Mouse (Mus musculus): ENCODE data around the gene AI481877.

Gene AI481877

DNA sequence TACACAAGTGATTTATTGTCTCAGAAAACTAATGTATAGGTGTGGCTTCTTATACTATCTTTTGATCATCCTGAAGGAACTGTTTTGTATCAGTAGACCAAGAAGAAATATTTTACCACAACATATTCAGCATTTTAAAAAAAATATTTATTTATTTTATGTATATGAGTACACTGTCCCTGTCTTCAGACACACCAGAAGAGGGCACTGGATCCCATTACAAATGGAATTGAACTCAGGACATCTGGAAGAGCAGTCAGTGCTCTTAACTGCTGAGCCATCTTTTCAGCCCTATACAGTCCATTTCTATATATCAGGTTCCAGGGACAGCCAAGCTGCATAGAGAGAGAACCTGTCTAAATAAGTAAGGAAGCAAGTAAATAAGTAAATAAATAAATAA lies 15.2 kb downstream of the AI481877 start:
- DNase-seq = no peak

- no peak for DNase-seq
Observed at GRCm38 (mm10) chr4:59117644-59118495, 20.9 kb downstream of the AI481877 start.

DNA sequence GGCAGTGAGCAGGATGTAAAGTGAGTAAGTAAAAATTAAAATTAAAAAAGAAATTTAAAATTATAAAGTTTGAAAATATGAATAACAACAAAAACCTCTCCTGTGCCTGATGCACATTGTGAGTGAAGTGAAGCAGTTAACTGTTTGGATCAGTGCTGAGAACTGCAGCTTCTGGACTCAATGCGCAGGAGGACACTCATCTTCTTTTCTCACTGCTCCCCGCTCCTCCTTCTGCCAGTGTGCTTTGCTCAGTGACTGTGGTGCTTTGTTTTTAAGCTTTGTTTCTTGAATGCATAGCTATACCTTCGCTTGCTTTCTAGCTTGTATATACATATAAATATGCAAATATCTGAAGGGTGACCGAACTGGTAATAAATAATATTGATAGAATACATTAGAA lies 30.1 kb downstream of the AI481877 start:
- DNase-seq = no peak

DNA sequence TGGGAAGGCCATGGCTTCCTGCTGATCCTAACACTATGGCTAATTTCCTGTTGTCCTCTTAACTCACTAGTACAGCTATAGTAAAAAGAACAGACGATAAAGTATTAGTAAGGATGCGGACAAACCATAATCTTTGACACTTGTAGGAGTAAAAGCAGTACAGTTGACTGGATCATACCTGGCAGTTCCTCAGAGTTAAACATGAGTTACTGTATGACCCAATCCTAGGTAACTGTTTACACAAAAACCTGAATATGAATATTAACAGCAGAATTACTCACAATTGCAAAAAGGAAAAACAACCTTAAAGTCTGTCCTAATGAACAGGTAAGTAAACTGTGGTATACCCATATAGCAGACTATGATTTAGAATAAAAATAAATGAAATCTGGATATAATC lies 30.9 kb downstream of the AI481877 start:
- DNase-seq = no peak

GRCm38 (mm10) chr4:59106661-59107060 lies 32.1 kb downstream of the AI481877 start:
- no peak for DNase-seq

DNA sequence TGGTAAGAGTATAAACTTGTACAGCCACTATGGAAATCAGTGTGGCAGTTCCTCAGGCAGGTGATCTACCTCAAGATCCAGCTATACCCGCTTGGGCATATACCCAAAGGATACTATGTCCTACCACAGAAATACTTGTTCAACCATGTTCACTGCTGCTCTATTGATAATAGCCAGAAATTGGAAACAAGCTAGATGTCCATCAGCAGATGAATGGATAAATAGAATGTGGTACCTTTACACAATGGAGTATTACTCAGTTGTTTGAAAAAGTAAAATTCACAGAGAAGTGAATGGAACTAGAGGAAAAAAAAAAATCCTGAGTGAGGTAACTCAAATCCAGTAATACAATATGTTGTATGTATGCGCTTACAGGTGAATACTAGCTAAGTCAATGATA lies 34.6 kb downstream of the AI481877 start:
- DNase-seq = no peak

GRCm38 (mm10) chr4:59096393-59096792 lies 42.4 kb downstream of the AI481877 start:
- peak; percentile 60 for DNase-seq

- DNase-seq = no peak
Observed at GRCm38 (mm10) chr4:59089391-59089790, 49.4 kb downstream of the AI481877 start.

DNA sequence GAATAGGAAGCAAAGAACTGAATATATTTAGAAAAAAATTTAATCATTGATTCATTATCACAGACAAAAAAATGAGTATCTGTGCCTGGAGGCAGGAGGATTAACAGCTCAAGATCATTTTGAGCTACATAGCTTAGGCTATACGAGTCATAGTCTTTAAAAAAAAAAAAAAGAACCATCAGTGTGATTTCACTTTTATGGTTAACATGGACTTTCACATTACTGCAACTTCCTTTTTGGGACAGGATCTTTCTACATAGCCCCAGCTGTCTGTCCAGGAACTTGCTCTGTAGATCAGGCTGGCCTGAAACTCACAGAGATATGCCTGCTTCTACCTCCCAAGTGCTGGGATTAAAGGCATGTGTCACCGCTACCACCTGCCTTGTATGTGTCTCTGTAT lies 55.4 kb downstream of the AI481877 start:
- no peak for DNase-seq

DNA sequence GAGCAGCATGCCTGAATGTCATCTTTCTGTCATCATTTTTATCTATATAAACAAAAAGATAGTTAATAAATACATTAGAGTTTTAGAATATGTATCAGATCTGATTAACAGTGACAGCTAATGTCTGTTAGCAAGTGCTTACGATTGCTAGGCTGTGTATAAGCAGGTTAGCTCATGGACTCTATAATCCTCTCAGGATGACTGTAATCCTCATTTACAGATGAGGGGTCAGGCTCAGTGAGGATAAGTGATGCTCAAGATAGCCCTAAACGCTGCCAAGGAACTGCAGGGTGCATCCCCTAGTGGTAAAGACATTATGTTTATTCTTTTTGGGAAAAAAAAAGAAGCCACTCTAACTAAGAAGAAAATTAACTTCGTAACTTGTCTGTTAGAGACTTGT lies 69.5 kb downstream of the AI481877 start:
- no peak for DNase-seq

- DNase-seq = no peak
Observed at GRCm38 (mm10) chr4:59062526-59062925, 76.3 kb downstream of the AI481877 start.

DNA sequence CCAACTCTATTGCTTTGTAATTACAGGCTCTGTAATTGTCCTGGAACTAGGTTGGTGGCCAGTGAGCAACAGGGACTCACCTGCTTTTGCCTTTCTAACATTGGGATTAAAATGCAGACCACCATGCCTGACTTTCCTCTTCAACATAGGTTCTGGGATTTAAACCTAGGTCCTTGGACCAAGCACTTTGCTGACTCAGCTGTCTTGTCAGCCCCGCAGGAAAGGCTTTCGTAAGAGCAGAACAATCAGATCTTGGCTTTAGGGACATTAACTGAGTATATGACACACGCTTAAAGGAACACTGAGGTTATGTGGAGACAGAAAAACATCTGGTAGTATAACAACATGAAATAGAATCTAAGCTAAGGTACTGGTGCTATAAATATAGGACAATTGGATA lies 80.9 kb downstream of the AI481877 start:
- no peak for DNase-seq

DNA sequence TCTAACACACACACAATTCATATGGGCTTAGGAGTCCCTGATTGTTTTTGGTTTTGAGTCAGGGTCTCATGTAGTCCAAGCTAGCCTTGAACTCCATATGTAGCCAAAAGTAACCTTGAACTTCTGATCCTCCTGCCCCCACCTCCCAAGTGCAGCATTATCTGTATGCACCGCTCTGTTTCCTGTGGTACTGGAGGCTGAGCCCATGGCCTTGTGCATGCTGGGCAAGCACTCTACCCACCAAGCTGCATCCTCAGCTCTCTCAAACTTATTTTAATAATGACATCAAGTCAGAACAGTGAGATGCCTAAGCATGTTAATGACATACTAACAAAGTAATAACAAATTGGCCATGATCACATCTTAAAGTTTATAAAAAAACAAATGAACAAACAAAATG lies 87.7 kb downstream of the AI481877 start:
- DNase-seq = no peak

GRCm38 (mm10) chr4:59047222-59047621 lies 91.6 kb downstream of the AI481877 start:
- no peak for DNase-seq

- no peak for DNase-seq
Observed at GRCm38 (mm10) chr4:59043891-59044290, 94.9 kb downstream of the AI481877 start.

GRCm38 (mm10) chr4:59043074-59043473 lies 95.7 kb downstream of the AI481877 start:
- DNase-seq = no peak

DNA sequence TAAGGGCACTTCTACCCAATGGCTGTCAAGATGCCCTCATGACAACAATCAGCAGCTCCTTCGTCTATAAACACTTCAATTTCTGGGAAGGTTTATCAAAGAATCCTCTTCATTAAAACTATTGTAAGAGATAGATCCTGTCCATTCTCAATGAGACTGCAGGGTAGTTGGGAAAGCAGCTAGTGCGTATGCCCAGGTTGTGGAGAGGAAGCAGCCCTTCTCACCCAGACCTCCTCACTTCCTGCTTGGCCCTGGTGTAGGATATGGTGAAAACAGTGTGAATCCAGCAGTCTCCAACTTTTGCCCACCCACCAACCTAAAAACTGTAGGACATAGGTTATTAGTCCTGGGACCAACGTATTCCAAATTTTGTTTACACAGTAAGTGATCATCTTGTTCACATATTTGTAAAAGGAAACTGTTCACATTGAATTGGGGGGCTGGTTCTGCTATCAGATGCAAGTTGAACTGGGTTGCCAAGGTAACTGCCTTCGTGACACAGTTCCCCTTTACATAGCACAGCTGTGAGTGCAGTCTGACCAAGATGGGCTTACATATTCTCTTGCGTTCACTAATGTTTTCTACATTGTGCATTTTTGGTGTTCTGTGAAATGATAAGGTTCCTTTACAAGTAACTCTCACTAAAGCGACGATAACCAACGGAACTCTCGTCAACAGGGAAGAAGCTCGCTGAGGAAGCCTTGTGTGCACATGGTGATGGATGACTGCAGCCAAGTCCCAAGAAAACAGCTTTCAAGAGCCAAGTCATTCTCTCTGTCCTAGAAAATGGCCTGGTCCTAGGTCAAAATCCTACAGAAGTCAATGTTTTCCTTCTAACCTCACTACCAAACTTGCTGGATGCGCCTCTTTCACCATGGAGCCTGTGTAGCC lies 98.1 kb downstream of the AI481877 start:
- no peak for DNase-seq

DNA sequence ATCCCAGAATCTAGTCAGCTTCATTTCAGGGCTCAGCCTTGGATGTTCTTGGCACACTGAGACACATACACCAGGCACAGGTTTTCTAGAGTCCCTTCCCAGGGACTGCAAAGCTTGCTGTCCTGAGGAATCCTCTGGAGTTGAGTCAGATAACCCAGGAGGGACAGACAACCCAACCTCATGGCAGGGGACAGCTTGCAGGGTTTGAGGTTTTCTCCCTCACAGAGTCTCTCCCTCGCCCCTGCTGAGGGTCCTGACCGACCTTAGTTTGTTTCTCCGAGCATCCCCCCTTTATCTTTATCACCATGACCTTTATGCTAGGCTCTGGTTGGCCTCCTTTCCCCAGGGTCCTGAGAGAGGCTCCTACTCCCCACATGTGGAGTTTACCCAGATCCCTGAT lies 101.3 kb downstream of the AI481877 start:
- DNase-seq = no peak

DNA sequence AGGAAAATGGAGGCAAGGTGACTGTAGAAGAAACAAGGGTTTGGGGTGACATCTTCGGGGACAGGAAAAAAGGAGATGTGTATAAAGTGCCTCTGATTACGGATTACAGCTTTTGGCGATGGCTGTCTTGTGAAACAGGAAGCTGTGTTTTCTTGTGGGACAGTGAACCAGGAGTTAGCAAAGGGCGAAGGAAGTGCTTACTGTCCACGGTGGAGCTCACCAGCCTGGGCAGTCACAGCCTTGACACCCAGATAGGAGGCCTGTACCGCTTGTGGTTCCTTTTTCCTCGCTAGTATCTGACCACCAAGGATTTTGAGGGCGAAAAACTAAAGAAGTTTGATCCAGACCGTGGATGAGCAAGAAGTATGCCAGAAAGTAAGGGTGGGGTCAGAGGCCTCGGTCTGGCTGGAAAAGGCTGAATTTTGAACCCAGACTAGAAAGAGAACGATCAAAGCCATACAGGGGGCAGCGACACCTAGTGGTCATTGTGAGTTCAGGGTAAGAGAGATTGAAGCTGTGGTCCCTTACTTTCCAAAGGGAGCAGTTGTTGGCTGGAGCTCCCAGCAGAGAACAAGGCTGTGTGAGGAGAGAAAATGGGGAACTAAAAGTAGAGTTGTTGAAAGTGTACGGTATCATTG lies 102.2 kb downstream of the AI481877 start:
- DNase-seq = peak; percentile 66

DNA sequence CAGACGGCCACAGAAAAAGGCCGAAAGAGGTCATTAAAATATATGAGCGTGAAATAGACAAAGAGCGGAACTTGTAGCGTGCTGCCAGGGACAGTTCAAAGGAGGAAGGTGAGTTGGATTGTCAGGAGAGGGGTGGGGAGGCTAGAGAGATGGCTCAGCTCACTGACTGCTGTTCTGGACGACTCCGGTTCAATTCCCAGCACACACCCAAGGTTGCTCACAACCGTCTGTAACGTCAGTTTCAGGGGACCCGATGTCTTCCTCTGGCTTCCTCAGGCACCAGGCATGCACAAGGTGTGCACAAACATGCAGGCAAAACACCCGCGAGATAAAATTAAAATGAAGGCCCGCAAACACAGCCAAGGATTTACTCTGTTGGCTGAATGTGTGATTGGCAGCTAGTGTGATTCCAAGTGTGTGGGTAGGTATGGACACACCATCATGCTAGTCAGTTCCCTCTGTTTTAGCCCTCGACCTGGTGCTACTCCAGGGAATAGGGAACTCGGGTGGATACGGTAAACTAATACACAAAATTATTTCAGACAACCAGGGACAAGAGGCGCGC lies 102.9 kb downstream of the AI481877 start:
- peak; percentile 7 for DNase-seq

DNA sequence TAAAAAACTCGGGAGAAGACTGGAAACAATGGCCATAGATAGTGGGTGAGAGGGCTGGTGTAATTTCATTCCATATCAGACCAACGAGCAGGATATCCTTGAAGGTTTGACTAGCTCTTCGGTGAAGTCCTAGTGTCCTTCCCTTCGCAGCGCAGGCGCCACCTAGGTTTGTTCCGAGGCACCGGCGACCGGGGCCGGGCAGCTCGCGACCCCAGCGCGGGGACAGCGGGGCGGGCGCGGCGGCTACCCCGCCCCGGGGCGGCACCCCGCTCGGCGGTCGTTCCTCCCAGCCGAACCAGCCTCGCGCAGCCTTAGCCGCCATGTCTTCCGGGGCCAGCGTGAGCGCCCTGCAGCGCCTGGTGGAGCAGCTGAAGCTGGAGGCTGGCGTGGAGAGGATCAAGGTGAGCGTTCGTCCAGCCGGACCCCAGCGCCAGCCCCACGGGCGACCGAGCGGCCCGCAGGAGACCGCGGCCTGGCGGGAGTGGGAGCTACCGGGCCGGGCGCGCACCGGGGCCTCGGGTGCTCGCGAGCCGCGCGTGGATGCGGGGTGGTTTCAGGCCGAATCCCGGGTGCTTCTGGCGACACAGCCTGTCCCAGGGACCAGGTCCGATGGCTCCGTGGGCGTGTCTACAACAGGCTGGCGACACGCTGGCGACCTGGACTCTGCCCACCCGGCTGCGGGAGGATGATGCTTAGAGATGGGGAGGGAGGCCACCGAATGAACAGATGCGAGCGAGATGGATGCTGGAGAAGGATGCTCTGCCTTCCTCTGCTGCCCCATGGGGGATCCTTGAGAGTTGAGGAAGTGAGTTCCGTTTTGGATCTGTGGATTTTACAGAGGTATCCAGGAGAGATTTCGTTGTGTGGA lies 103.6 kb downstream of the AI481877 start, which contains the start of gene Gng10:
Gene Gng10, plus strand, starts transcription at position 171 of the 868 bp plus-strand sequence.
- DNase-seq = peak; percentile 71

DNA sequence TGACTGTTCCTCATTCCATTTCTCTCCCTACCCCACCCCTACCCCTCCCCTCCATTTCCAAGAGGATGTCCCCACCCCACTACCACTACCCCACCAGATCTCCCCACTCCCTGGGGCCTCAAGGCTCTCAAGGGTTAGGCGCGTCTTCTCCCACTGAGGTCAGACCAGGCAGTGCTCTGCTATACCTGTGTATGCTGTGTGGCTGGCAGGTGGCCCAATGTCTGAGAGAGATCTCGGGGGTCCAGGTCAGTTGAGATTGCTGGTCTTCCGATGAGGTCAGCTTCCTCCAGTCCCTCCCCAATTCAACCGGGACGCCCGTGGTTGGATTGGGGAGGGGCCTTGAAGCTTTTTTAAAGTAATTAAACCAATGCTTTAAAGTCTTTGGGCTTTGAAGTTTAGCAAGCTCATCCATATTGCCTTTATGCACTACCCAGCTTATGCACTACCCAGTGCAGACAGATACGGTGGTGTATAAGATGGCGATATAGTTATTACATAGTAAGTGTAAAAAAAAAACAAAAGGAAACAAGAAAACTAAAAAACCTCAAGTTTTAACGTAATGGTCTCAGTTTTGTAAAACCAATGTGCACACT lies 104.4 kb downstream of the AI481877 start:
- peak; percentile 44 for DNase-seq

Measured in right cerebral cortex, postnatal 4 days (tissue).